Mouse (Mus musculus) liver, adult 2 months (tissue): ENCODE measurements around the gene Suco.

Experiments used
- CTCF ChIP-seq: fragments of 200-500 bp; IDR thresholded peaks from 2 replicates; pipeline ENCODE4 v1.5.1; 2011; ENCODE audit warnings: low read depth, low read length, control low read depth
- POLR2A ChIP-seq: fragments of 200-500 bp; IDR thresholded peaks from 2 replicates; pipeline ENCODE4 v1.6.1; 2011; ENCODE audit warnings: low read length, control low read depth; ENCODE audit not compliant: insufficient read depth; ENCODE audit errors: extremely low read depth

- TF ChIP-seq POLR2A: no peak
- no peak for TF ChIP-seq CTCF
These were observed 67.1 kb downstream of the Suco start for GRCm38 (mm10) chr1:161809428-161809827.
